Mouse (Mus musculus): ENCODE measurements around the gene Ak5. TPM values are rescaled to one million over a fixed set of nuclear protein-coding genes. Genes with fewer than 3 reads are reported as not detected.
"Not testable (repeated sequence)": the region's sequence is repeated elsewhere in the genome, so short reads cannot be mapped to it uniquely, and the experiment has no call there.

Gene Ak5
- polyA plus RNA-seq, 1 experiment from 2014 or later: 13.7 TPM

DNA sequence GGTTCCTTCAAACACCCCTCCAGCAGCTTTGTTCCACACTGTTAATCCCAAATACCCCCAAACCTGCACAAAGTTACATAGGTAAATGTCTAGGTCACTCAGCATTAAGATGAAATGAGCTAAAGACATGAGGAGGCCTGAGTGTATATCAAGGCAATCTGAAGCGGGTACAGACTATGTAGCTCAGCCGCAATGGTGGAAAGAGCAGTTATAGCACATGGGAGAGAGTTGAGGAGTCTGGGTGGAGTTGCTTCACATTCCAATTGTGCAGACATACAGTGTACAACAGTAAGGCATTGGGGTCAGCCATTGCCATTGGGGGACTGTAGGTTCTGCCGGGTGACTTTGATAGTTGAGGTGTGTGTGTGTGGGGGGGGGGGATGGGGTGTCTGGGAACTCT is 203.7 kb downstream of the Ak5 start:
- H3K36me3 ChIP-seq (replicated peaks): 0 out of 2 replicates have a peak, but pooled peaks cover 3% of the 10 kb centered on the region
- no peaks in the 10 kb centered on the region for H3K9me3 ChIP-seq
- WGBS: 95% methylated on average over 3 of the region's 3 CpGs
- no peak overlapping the region for H3K9ac ChIP-seq
- no peak for ATAC-seq (replicated peaks)
- H3K4me2 ChIP-seq: no peak overlapping the region
- no peak overlapping the region for H3K4me3 ChIP-seq
- no peaks in the 10 kb centered on the region for H3K4me1 ChIP-seq
- no peak overlapping the region for H3K27ac ChIP-seq
- H3K27me3 ChIP-seq (replicated peaks): no peaks in the 10 kb centered on the region

DNA sequence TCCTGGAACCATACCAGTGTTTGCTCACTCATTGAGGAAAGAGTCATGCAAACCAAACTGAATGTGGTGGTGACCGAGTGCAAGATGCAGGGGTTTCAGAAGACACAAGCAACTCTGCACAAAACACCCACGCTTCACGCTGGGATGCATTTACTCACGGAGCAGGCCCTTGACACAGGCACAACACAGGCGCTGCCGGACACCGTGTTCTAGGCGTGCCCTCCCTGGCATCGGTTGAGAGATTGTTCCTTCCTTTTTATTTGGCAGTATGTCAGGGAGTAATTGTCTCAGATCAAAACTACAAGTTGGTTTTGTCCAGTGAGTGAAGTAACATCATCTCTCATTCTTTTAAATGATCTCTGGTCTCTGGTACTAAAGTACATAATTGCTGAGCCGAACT is 205.3 kb downstream of the Ak5 start:
- Histone ChIP-seq H3K36me3 (replicated peaks) (0 out of 2 replicates have a peak, but pooled peaks cover 3% of the 10 kb centered on the region), H3K27me3 (replicated peaks) (no peaks in the 10 kb centered on the region), H3K27ac (no peak overlapping the region), H3K9ac (no peak overlapping the region), H3K4me1 (no peaks in the 10 kb centered on the region), H3K4me3 (no peak overlapping the region), H3K9me3 (no peaks in the 10 kb centered on the region), H3K4me2 (no peak overlapping the region)
- WGBS: 93% methylated on average over 10 of the region's 10 CpGs
- ATAC-seq (replicated peaks): no peak

GRCm38 (mm10) chr3:152462038-152462547 is 206.1 kb downstream of the Ak5 start:
- Histone ChIP-seq H3K9ac (no peak overlapping the region), H3K27me3 (replicated peaks) (no peaks in the 10 kb centered on the region), H3K4me2 (no peak overlapping the region), H3K9me3 (no peaks in the 10 kb centered on the region), H3K36me3 (replicated peaks) (peaks cover 10% of the 10 kb centered on the region; the same call in 1 of the 2 replicates), H3K27ac (no peak overlapping the region), H3K4me3 (no peak overlapping the region), H3K4me1 (no peaks in the 10 kb centered on the region)
- WGBS: 95% methylated on average over 10 of the region's 10 CpGs
- ATAC-seq (replicated peaks): no peak

DNA sequence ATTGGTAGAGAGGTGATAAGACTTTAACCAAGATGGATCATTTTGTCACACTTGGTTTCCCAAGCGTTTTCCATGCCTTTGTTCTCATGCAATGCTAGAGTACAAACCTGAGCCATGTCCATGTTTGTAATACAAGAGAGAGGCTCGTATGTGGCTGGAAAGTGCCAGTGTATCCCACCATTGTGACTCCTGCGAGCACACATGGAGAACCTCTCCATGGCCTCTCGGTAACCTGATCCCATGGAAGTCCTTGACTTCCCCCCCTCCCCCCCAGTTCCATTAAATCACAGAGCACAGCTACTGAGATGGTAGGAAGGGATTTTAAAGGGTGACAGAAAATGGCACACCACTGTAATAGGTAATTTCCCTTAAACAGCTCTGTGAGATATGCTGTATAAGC is 207.4 kb downstream of the Ak5 start:
- Histone ChIP-seq H3K9me3 (no peaks in the 10 kb centered on the region), H3K9ac (no peak overlapping the region), H3K4me3 (no peak overlapping the region), H3K27ac (no peak overlapping the region), H3K27me3 (replicated peaks) (no peaks in the 10 kb centered on the region), H3K4me2 (no peak overlapping the region), H3K4me1 (no peaks in the 10 kb centered on the region), H3K36me3 (replicated peaks) (peaks cover 20% of the 10 kb centered on the region; the same call in 1 of the 2 replicates)
- ATAC-seq (replicated peaks): no peak
- WGBS: 60% methylated on average over 4 of the region's 4 CpGs

GRCm38 (mm10) chr3:152458875-152459274 is 209.3 kb downstream of the Ak5 start:
- H3K27ac ChIP-seq; H3K4me3 ChIP-seq; H3K9ac ChIP-seq; H3K27me3 ChIP-seq (replicated peaks); ATAC-seq (replicated peaks); H3K9me3 ChIP-seq; H3K4me2 ChIP-seq; H3K4me1 ChIP-seq: not testable (repeated sequence)
- 93% methylated on average over 4 of the region's 4 CpGs for WGBS
- H3K36me3 ChIP-seq (replicated peaks): peaks cover 25% of the 10 kb centered on the region; the same call in 1 of the 2 replicates

- no peak overlapping the region for H3K4me2 ChIP-seq
- no peaks in the 10 kb centered on the region for H3K27me3 ChIP-seq (replicated peaks)
- H3K9me3 ChIP-seq: no peaks in the 10 kb centered on the region
- H3K27ac ChIP-seq: no peak overlapping the region
- no peak for ATAC-seq (replicated peaks)
- H3K4me1 ChIP-seq: no peaks in the 10 kb centered on the region
- no peak overlapping the region for H3K4me3 ChIP-seq
- WGBS: 91% methylated on average over 2 of the region's 2 CpGs
- H3K9ac ChIP-seq: no peak overlapping the region
- peaks cover 25% of the 10 kb centered on the region; the same call in 1 of the 2 replicates for H3K36me3 ChIP-seq (replicated peaks)
Observed at GRCm38 (mm10) chr3:152457308-152458035, 210.7 kb downstream of the Ak5 start.

DNA sequence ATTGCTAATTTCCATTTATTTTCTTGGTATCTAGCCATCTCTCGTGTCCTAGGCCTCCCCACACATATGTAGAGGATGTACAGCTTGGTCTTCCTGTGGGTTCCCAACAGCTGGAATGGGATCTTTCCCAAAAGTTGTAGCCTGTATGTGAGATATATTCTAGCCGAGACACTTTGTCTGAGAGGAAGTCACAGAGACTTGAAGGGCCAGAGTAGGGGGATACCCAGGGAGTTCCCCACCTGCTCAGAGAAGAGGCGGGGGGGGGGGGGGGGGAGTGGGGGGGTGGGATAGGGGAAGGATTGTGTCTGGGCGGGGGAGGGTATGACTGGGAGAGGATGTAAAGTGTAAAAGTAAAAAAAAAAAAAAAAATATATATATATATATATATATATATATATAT is 215.0 kb downstream of the Ak5 start:
- 92% methylated on average over 3 of the region's 4 CpGs for WGBS
- Histone ChIP-seq H3K9me3 (no peaks in the 10 kb centered on the region), H3K27ac (no peak overlapping the region), H3K36me3 (replicated peaks) (peaks cover 32% of the 10 kb centered on the region), H3K4me2 (no peak overlapping the region), H3K4me1 (no peaks in the 10 kb centered on the region), H3K9ac (no peak overlapping the region), H3K27me3 (replicated peaks) (no peaks in the 10 kb centered on the region), H3K4me3 (no peak overlapping the region)
- ATAC-seq (replicated peaks): no peak

- Histone ChIP-seq H3K4me2 (no peak overlapping the region), H3K27ac (no peak overlapping the region), H3K27me3 (replicated peaks) (no peaks in the 10 kb centered on the region), H3K4me3 (no peak overlapping the region), H3K9me3 (no peaks in the 10 kb centered on the region), H3K9ac (no peak overlapping the region), H3K36me3 (replicated peaks) (peaks cover 5% of the 10 kb centered on the region), H3K4me1 (no peaks in the 10 kb centered on the region)
- 95% methylated on average over 1 of the region's 1 CpGs for WGBS
- no peak for ATAC-seq (replicated peaks)
Observed at GRCm38 (mm10) chr3:152446966-152447365, 221.2 kb downstream of the Ak5 start.

DNA sequence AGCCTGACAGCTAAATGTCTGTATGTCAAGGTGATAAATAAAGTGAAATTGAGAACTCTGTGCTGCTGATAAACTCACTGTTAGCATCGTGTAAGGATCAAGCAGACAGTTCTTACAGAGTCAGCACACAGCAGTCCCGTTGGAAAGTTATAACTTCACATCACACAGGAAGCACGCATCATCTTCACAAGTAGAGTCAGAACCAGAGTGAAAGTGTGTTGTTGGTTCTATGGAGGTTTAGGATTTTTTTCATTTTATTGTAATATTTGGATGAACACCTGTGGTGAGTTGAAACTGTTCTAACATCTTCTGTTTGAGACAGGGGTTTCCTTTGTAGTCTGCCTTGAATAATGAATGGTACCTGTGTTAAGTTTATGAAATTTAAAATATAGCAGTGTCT is 224.0 kb downstream of the Ak5 start:
- no peak for ATAC-seq (replicated peaks)
- 93% methylated on average over 3 of the region's 3 CpGs for WGBS
- no peak overlapping the region for H3K9ac ChIP-seq
- no peak overlapping the region for H3K4me3 ChIP-seq
- H3K4me2 ChIP-seq: no peak overlapping the region
- no peaks in the 10 kb centered on the region for H3K4me1 ChIP-seq
- H3K9me3 ChIP-seq: no peaks in the 10 kb centered on the region
- no peaks in the 10 kb centered on the region for H3K36me3 ChIP-seq (replicated peaks)
- H3K27ac ChIP-seq: no peak overlapping the region
- no peaks in the 10 kb centered on the region for H3K27me3 ChIP-seq (replicated peaks)

DNA sequence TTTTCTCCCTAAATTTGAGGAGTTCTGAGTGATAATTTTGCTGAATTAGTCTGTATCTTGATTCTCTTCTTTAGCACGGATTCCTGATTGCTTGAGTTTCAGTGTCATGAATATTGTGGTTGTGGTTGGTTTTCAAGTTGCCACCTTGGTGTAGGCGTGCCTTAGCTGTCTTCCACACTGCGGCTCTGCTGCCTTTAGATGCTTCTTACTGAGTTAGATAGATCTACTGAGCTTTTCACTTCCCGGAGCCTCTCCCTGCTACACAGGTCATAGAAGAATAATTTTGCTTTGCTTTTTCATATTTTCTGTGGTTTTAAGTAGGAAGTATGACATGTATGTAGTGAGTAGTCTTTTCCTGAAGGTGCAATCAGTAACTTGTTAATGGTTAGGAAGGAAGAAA is 225.4 kb downstream of the Ak5 start:
- Histone ChIP-seq H3K27ac (no peak overlapping the region), H3K9ac (no peak overlapping the region), H3K4me2 (no peak overlapping the region), H3K27me3 (replicated peaks) (no peaks in the 10 kb centered on the region), H3K36me3 (replicated peaks) (no peaks in the 10 kb centered on the region), H3K9me3 (no peaks in the 10 kb centered on the region), H3K4me1 (no peaks in the 10 kb centered on the region), H3K4me3 (no peak overlapping the region)
- 92% methylated on average over 4 of the region's 4 CpGs for WGBS
- ATAC-seq (replicated peaks): no peak

DNA sequence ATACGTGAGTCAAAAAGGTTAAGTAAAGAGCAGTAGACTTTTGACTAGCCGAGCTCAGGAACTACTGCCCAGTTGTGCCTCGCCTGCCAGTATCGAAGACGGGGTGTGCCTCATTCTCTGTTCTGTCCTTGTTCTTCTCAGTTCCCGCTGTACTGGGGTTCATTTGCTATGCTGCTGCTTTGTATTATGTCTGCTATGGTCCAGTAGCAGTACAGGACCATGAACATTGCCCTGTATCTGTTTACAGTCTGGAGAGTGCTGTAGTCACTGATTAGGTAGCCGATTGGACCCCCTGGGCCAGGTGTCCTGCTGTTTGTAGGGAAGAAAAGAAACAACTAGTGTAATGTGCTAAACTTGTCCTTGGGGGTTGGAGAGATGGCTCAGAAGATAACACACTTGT is 230.1 kb downstream of the Ak5 start:
- no peak overlapping the region for H3K4me2 ChIP-seq
- H3K36me3 ChIP-seq (replicated peaks): no peaks in the 10 kb centered on the region
- whole genome bisulfite sequencing: 96% methylated on average over 7 of the region's 7 CpGs
- H3K27me3 ChIP-seq (replicated peaks): no peaks in the 10 kb centered on the region
- no peak overlapping the region for H3K4me3 ChIP-seq
- H3K27ac ChIP-seq: no peak overlapping the region
- H3K9ac ChIP-seq: no peak overlapping the region
- ATAC-seq (replicated peaks): no peak
- H3K9me3 ChIP-seq: no peaks in the 10 kb centered on the region
- H3K4me1 ChIP-seq: no peaks in the 10 kb centered on the region

DNA sequence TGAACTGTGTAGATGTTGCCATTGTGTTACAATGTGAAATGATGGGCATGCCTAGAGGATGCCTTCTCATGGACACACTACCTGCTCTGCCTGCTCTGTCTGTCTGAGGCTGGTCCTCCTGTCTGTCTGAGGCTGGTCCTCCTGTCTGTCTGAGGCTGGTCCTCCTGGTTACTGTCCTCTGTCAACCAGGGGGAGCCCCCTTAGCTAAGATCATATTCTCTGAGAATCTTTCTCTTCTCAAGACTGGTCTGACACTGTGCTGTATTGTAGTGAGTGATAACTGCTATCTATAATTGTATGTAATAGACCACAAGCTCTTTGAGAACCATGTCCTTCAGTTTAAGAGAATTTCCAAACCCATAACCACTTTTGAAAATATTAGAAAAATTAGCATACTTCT is 232.6 kb downstream of the Ak5 start:
- Histone ChIP-seq H3K4me1 (no peaks in the 10 kb centered on the region), H3K4me3 (no peak overlapping the region), H3K9me3 (no peaks in the 10 kb centered on the region), H3K27ac (no peak overlapping the region), H3K27me3 (replicated peaks) (no peaks in the 10 kb centered on the region), H3K36me3 (replicated peaks) (no peaks in the 10 kb centered on the region), H3K9ac (no peak overlapping the region), H3K4me2 (no peak overlapping the region)
- ATAC-seq (replicated peaks): no peak

GRCm38 (mm10) chr3:152432677-152433076 is 235.5 kb downstream of the Ak5 start:
- Histone ChIP-seq H3K4me3 (no peak overlapping the region), H3K27ac (no peak overlapping the region), H3K9ac (no peak overlapping the region), H3K4me2 (no peak overlapping the region), H3K9me3 (no peaks in the 10 kb centered on the region), H3K27me3 (replicated peaks) (no peaks in the 10 kb centered on the region), H3K36me3 (replicated peaks) (no peaks in the 10 kb centered on the region; the same call in 1 of the 2 replicates), H3K4me1 (no peaks in the 10 kb centered on the region)
- ATAC-seq (replicated peaks): no peak
- 95% methylated on average over 7 of the region's 7 CpGs for WGBS
